Mouse (Mus musculus): Measurements from ENCODE around the gene Lclat1.

- TF ChIP-seq POLR2A (IDR thresholded peaks at IDR 0.05; ENCODE audit: insufficient read length, low read depth) (no peak), MYOG (IDR thresholded peaks at IDR 0.05; ENCODE audit: control insufficient read depth in 1 of 3, insufficient read depth in 1 of 3, insufficient read length in 2 of 3, low read depth in 2 of 3) (no peak), TCF3 (IDR thresholded peaks at IDR 0.05; ENCODE audit: insufficient read length, low read depth) (no peak), POLR2AphosphoS2 (IDR thresholded peaks at IDR 0.05; ENCODE audit: insufficient read length, low read depth) (no peak)
Measured at GRCm38 (mm10) chr17:73070466-73070865, 37.3 kb upstream of the Lclat1 start.
